Mouse (Mus musculus) small intestine, adult 2 months (tissue): ENCODE data around the gene Hspg2. TPM values are rescaled to one million over a fixed set of nuclear protein-coding genes. Genes with fewer than 3 reads are reported as not detected.
A peak's percentile ranks its signal among the peaks of the same experiment; 100 is the strongest.

Experiments used
- H3K27ac ChIP-seq: fragments of 200-500 bp; 2 replicates; pipeline ENCODE4 v1.5.1; 2012; ENCODE audit warnings: low read depth, low read length, control low read depth, inconsistent platforms; ENCODE audit not compliant: insufficient read depth
- H3K27me3 ChIP-seq: fragments of 200-500 bp; 2 replicates; pipeline ENCODE4 v1.6.1; 2012; ENCODE audit warnings: mild to moderate bottlenecking, moderate library complexity, low read length, inconsistent platforms; ENCODE audit not compliant: control insufficient read depth, insufficient read depth
- H3K36me3 ChIP-seq: fragments of 200-500 bp; 2 replicates; pipeline ENCODE4 v1.6.1; 2012; ENCODE audit warnings: mild to moderate bottlenecking, low read length, control low read depth, inconsistent platforms; ENCODE audit not compliant: control insufficient read depth, insufficient read depth
- H3K4me1 ChIP-seq: fragments of 200-500 bp; 2 replicates; pipeline ENCODE4 v1.6.1; 2012; ENCODE audit warnings: low read length, inconsistent platforms, mixed read lengths; ENCODE audit not compliant: control insufficient read depth, insufficient read depth, insufficient read length
- H3K4me3 ChIP-seq: fragments of 200-500 bp; 2 replicates; pipeline ENCODE4 v1.5.1; 2012; ENCODE audit warnings: low read depth, mild to moderate bottlenecking, control low read depth, inconsistent platforms, low read length, moderate library complexity
- CTCF ChIP-seq: fragments of 200-500 bp; IDR thresholded peaks from 2 replicates; pipeline ENCODE4 v1.5.1; 2012; ENCODE audit warnings: low read depth, mild to moderate bottlenecking, control low read depth, inconsistent platforms, low read length, moderate library complexity, mixed read lengths; ENCODE audit not compliant: insufficient replicate concordance, insufficient read length; ENCODE audit errors: extremely low read depth
- POLR2A ChIP-seq: fragments of 200-500 bp; IDR thresholded peaks from 2 replicates; pipeline ENCODE4 v1.6.1; 2012; ENCODE audit warnings: low read depth, mild to moderate bottlenecking, control low read depth, inconsistent platforms, low read length, moderate library complexity
- WGBS: fragments of 180-500 bp; shearing (Covaris S2); methylation state at CpG from one replicate; pipeline ENCODE4 v1.1.7; 2018; 5-methylcytosine and 5-hydroxymethylcytosine counted together
- polyA plus RNA-seq: library from polyadenylated mRNA; depleted of rRNA; stranded (reverse); fragments of >200 nt; gene quantifications from 2 replicates; pipeline ENCODE4 v1.2.3, GENCODE M21; 2012

The Hspg2 gene
- polyA plus RNA-seq, 1 experiment, result 40.5 TPM

DNA sequence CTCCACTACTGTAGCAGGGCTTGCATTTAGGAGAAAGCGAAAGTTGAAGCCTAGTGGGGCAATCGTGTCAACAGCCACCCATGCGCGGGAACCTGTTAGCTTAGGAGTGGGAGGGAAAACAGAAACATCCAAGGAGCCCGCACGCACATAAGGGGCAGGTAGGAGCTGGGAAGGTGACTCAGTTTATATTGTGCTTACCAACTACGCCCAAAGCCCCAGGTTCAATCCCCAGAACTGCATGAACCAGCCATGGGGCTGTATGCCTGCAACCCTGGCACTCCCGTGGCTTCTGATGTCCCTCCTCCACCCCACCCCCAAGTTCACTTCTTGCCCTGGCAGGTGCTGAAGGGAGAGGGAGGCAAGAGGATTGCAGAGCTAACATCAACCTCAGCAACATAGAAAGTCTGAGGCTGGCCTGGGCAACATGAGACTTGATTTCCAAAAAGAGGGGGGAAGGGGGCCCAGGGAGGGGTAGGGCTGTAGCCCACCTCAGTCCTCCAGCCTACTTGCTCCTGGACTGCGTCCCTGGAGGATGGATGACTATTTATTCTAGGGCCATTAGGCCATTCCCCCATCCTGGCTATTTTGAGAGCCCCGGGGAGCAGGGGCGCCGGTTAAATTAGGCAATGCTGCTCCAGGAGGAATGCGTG is 12.9 kb downstream of the Hspg2 start:
- 21% methylated on average over 13 of the region's 13 CpGs for WGBS
- no peaks in the 10 kb centered on the region for H3K36me3 ChIP-seq
- H3K27ac ChIP-seq, result peak overlapping the region; percentile 52
- no peak for TF ChIP-seq POLR2A
- no peak for TF ChIP-seq CTCF
- H3K4me3 ChIP-seq, result no peak overlapping the region
- H3K27me3 ChIP-seq, result no peaks in the 10 kb centered on the region
- H3K4me1 ChIP-seq, result peaks cover 57% of the 10 kb centered on the region

- 11% methylated on average over 16 of the region's 16 CpGs for WGBS
- TF ChIP-seq POLR2A (no peak), CTCF (no peak)
- Histone ChIP-seq H3K4me3 (no peak overlapping the region), H3K27me3 (no peaks in the 10 kb centered on the region), H3K36me3 (no peaks in the 10 kb centered on the region), H3K4me1 (peaks cover 48% of the 10 kb centered on the region), H3K27ac (peak overlapping the region; percentile 25; the same call in 1 of the 2 replicates)
Measured at GRCm38 (mm10) chr4:137483871-137484270, 15.3 kb downstream of the Hspg2 start.

DNA sequence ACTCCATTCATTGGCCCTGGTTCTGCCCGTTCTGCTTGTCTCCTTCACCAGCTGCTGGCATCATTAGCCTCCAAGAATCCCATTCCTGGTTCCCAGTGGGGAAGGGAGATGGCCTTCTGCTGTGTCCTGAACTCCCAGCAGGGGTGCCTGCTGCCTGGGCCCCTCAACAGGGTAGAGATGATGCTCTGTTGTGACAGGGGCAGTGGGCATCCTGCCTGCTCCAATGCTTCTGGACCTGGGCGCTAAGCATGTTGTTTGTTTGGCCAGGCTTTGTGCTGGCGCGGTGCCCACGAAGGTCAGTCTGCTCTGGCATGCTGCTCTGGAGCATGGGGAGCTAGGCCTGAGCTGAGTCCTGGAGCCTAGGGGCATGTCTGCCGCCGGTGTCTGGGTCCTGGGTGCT is 16.0 kb downstream of the Hspg2 start:
- TF ChIP-seq CTCF (no peak), POLR2A (no peak)
- WGBS, result 53% methylated on average over 7 of the region's 7 CpGs
- no peaks in the 10 kb centered on the region for H3K36me3 ChIP-seq
- H3K4me1 ChIP-seq, result peaks cover 41% of the 10 kb centered on the region
- no peak overlapping the region for H3K4me3 ChIP-seq
- no peaks in the 10 kb centered on the region for H3K27me3 ChIP-seq
- H3K27ac ChIP-seq, result peak overlapping the region; percentile 25; the same call in 1 of the 2 replicates

GRCm38 (mm10) chr4:137485258-137485960 is 16.8 kb downstream of the Hspg2 start:
- 74% methylated on average over 14 of the region's 14 CpGs for WGBS

GRCm38 (mm10) chr4:137486081-137487014 is 17.8 kb downstream of the Hspg2 start:
- Histone ChIP-seq H3K4me1 (peaks cover 25% of the 10 kb centered on the region), H3K27ac (peak overlapping the region; percentile 38), H3K4me3 (no peak overlapping the region), H3K36me3 (no peaks in the 10 kb centered on the region), H3K27me3 (no peaks in the 10 kb centered on the region)
- TF ChIP-seq POLR2A (no peak), CTCF (no peak)
- 74% methylated on average over 20 of the region's 20 CpGs for WGBS

More at GRCm38 (mm10) chr4:137485258-137485960, 16.8 kb downstream of the Hspg2 start:
- no peaks in the 10 kb centered on the region for H3K36me3 ChIP-seq
- no peaks in the 10 kb centered on the region for H3K27me3 ChIP-seq
- no peak overlapping the region; the same call in none of the 2 replicates for H3K27ac ChIP-seq
- H3K4me1 ChIP-seq, result peaks cover 33% of the 10 kb centered on the region
- TF ChIP-seq CTCF, result no peak
- no peak for TF ChIP-seq POLR2A
- no peak overlapping the region for H3K4me3 ChIP-seq

DNA sequence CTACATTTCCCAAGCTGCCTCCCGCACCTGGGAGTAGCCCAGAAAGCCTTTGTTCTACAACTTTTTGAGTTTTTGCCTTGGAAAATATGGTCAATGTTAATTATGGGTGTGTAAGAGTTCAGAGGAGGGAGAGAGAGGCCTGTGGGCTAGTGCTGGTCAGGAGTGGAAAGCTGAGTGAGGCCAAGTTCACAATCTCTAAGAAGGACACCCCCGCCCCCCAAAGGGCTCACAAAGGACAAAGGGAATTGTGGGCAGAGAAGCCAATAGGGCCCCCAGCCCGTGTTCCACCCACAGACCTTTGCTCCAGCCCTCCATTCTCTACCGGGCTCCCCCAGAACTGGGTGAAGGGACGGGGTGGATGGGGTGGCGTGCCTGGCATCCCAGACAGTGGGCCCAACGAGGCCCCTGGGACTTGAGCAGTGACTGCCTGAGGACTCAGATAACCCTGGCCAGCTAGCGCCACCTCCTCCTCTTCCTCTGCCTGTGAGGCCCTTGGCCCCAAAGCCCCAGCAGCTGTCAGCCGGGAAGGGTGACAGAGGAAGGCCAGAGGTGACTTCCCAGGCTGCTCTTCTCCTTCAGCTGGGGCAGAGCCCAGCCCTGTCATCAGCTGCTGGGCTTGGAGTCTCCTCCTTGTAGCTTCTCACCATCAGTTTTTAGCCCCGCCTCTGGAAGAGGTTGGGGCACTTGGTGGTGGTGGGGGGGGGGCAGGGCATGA is 18.9 kb downstream of the Hspg2 start:
- peaks cover 15% of the 10 kb centered on the region for H3K4me1 ChIP-seq
- no peak for TF ChIP-seq CTCF
- TF ChIP-seq POLR2A, result no peak
- H3K4me3 ChIP-seq, result no peak overlapping the region
- H3K27me3 ChIP-seq, result no peaks in the 10 kb centered on the region
- peak overlapping the region; percentile 74 for H3K27ac ChIP-seq
- 52% methylated on average over 10 of the region's 10 CpGs for WGBS
- no peaks in the 10 kb centered on the region for H3K36me3 ChIP-seq

- no peaks in the 10 kb centered on the region for H3K27me3 ChIP-seq
- H3K27ac ChIP-seq, result peak overlapping the region; percentile 63
- 67% methylated on average over 11 of the region's 11 CpGs for WGBS
- H3K4me1 ChIP-seq, result peaks cover 15% of the 10 kb centered on the region
- TF ChIP-seq CTCF (no peak), POLR2A (no peak)
- no peaks in the 10 kb centered on the region for H3K36me3 ChIP-seq
- no peak overlapping the region for H3K4me3 ChIP-seq
Measured at GRCm38 (mm10) chr4:137488038-137488437, 19.5 kb downstream of the Hspg2 start.
